Mouse (Mus musculus) kidney, embryonic 15.5 days (tissue): Measurements from ENCODE around the gene Trpm4. TPM values are rescaled to one million over a fixed set of nuclear protein-coding genes. Genes with fewer than 3 reads are reported as not detected.

Experiments used
- ATAC-seq: fragments of 200-750 bp; cut with Nextera tagmentation; replicated peaks from 2 replicates; pipeline ENCODE4 v1.8.0; 2017; ENCODE audit warnings: moderate TSS enrichment; ENCODE audit not compliant: low FRiP score
- H3K27ac ChIP-seq: fragments of 300-500 bp; sonication (generic); 2 replicates; pipeline ENCODE4 v1.5.1; 2015; ENCODE audit warnings: mild to moderate bottlenecking, inconsistent platforms
- H3K27me3 ChIP-seq: fragments of 300-500 bp; sonication (generic); 2 replicates; pipeline ENCODE4 v1.6.1; 2015; ENCODE audit warnings: inconsistent platforms
- H3K36me3 ChIP-seq: fragments of 300-500 bp; sonication (generic); 2 replicates; pipeline ENCODE4 v1.6.1; 2015; ENCODE audit warnings: inconsistent platforms
- H3K4me1 ChIP-seq: fragments of 300-500 bp; sonication (generic); 2 replicates; pipeline ENCODE4 v1.6.1; 2015; ENCODE audit warnings: inconsistent platforms
- H3K4me2 ChIP-seq: fragments of 300-500 bp; sonication (generic); 2 replicates; pipeline ENCODE4 v1.6.1; 2015; ENCODE audit warnings: moderate library complexity, mild to moderate bottlenecking, inconsistent platforms
- H3K4me3 ChIP-seq: fragments of 300-500 bp; sonication (generic); replicated peaks from 2 replicates; pipeline ENCODE4 v1.5.1; 2015; ENCODE audit warnings: mild to moderate bottlenecking, inconsistent platforms
- H3K9ac ChIP-seq: fragments of 300-500 bp; sonication (generic); 2 replicates; pipeline ENCODE4 v1.6.1; 2015; ENCODE audit warnings: mild to moderate bottlenecking, inconsistent platforms
- H3K9me3 ChIP-seq: fragments of 300-500 bp; sonication (generic); replicated peaks from 2 replicates; pipeline ENCODE4 v1.6.1; 2016; ENCODE audit warnings: inconsistent platforms
- WGBS: fragments of 180-500 bp; shearing (Covaris S2); methylation state at CpG from one replicate; pipeline ENCODE4 v1.1.7; 2015; ENCODE audit warnings: mixed read lengths; 5-methylcytosine and 5-hydroxymethylcytosine counted together
- polyA plus RNA-seq: library from polyadenylated mRNA; unstranded; fragments of >200 nt; fragmentation: Nextera tagmentation; extraction: Ambion mirVana; gene quantifications from 2 replicates; pipeline ENCODE4 v1.2.1, GENCODE M21; 2015

The Trpm4 gene
- polyA plus RNA-seq, 1 experiment from 2014 or later: 19.0 TPM

- peaks cover 3% of the 10 kb centered on the region; the same call in 1 of the 2 replicates for H3K27me3 ChIP-seq
- peaks cover 45% of the 10 kb centered on the region for H3K4me1 ChIP-seq
- H3K36me3 ChIP-seq: no peaks in the 10 kb centered on the region
- no peak overlapping the region for H3K4me3 ChIP-seq
- no peak overlapping the region for H3K4me2 ChIP-seq
- H3K27ac ChIP-seq: no peak overlapping the region
- ATAC-seq: no peak
- no peaks in the 10 kb centered on the region for H3K9me3 ChIP-seq
- 94% methylated on average over 11 of the region's 11 CpGs for WGBS
- H3K9ac ChIP-seq: no peak overlapping the region
Measured at GRCm38 (mm10) chr7:45342081-45342480, 8.5 kb upstream of the Trpm4 start.

- Histone ChIP-seq H3K4me3 (peak overlapping the region; percentile 59), H3K4me1 (peaks cover 45% of the 10 kb centered on the region), H3K9me3 (no peaks in the 10 kb centered on the region), H3K4me2 (peak overlapping the region; percentile 86), H3K9ac (no peak overlapping the region), H3K36me3 (no peaks in the 10 kb centered on the region), H3K27ac (peak overlapping the region; percentile 80), H3K27me3 (peaks cover 3% of the 10 kb centered on the region; the same call in 1 of the 2 replicates)
- ATAC-seq: peak; percentile 16; the same call in 1 of the 2 replicates
- WGBS: 3% methylated on average over 8 of the region's 8 CpGs
Measured at GRCm38 (mm10) chr7:45341303-45341702, 7.7 kb upstream of the Trpm4 start.

- peak overlapping the region; percentile 59 for H3K4me3 ChIP-seq
- peak; percentile 27 for ATAC-seq
- WGBS: 0% methylated on average over 11 of the region's 11 CpGs
- H3K27ac ChIP-seq: peak overlapping the region; percentile 80
- H3K9ac ChIP-seq: peak overlapping the region; percentile 64; the same call in 1 of the 2 replicates
- H3K4me2 ChIP-seq: peak overlapping the region; percentile 86
- H3K36me3 ChIP-seq: no peaks in the 10 kb centered on the region
- peaks cover 3% of the 10 kb centered on the region; the same call in 1 of the 2 replicates for H3K27me3 ChIP-seq
- peaks cover 46% of the 10 kb centered on the region for H3K4me1 ChIP-seq
- no peaks in the 10 kb centered on the region for H3K9me3 ChIP-seq
Measured at GRCm38 (mm10) chr7:45340669-45341068, 7.1 kb upstream of the Trpm4 start.

DNA sequence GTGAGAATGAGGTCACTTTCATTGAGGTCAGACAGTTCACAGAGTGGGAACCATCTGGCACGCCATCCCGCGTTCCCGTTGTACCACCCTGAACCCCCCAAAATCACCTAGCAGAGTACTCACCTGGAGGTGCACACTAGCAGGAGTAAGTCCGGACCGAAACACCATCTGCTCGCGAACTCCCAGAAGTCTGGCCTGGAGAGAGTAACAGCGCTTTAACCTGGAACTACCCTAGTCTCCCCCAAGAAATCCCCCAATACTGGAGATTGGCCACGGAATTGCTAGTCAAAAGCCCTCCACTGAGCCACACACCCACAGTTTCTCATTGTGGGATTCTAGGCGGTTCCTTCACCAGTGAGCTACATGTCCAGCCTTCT, 6.5 kb upstream of the Trpm4 start:
- no peak for ATAC-seq
- Histone ChIP-seq H3K27ac (peak overlapping the region; percentile 80), H3K9me3 (no peaks in the 10 kb centered on the region), H3K4me3 (peak overlapping the region; percentile 59), H3K9ac (peak overlapping the region; percentile 64; the same call in 1 of the 2 replicates), H3K27me3 (peaks cover 3% of the 10 kb centered on the region; the same call in 1 of the 2 replicates), H3K4me2 (peak overlapping the region; percentile 86), H3K4me1 (peaks cover 52% of the 10 kb centered on the region), H3K36me3 (no peaks in the 10 kb centered on the region)
- WGBS: 2% methylated on average over 11 of the region's 11 CpGs

DNA sequence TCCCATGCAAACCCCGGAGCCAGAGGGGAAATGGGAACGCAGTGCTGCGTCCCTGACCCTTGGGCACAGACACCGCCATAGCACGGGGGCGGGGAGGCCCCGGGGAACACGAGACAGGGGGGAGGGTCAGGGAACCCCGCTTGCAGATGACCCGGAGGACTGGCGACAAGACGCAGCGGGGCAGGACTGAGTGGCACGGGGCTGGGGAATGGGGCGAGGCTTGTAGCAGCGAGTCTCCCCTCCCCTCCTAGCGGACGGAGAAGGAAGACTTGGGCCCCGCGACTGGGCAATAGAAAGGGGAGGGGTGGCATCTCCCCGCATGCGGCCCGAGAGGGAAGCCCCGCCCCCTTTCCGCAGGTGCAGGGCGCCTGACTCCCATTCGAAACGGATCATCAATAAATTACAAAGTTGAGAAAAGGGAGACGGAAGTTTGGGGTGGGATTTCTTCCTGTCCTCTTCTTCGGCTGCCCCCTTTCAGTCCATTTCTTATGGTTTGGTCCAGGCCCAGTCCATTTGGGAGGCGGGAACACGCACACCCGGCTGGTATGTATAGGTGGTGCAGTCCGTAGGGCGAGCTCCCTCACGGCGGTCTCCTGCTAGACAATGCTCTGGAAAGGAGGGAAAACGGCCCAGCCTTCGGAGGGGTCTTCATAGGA, 6.0 kb upstream of the Trpm4 start:
- Histone ChIP-seq H3K9ac (peak overlapping the region; percentile 64), H3K9me3 (no peaks in the 10 kb centered on the region), H3K27ac (peak overlapping the region; percentile 80), H3K36me3 (no peaks in the 10 kb centered on the region), H3K4me1 (peaks cover 57% of the 10 kb centered on the region), H3K27me3 (peaks cover 3% of the 10 kb centered on the region; the same call in 1 of the 2 replicates), H3K4me3 (peak overlapping the region; percentile 59), H3K4me2 (peak overlapping the region; percentile 86)
- WGBS: under 1% methylated on average over 37 of the region's 39 CpGs
- ATAC-seq: peak; percentile 74

GRCm38 (mm10) chr7:45338161-45338911, 4.8 kb upstream of the Trpm4 start:
- Histone ChIP-seq H3K9me3 (no peaks in the 10 kb centered on the region), H3K27me3 (peaks cover 3% of the 10 kb centered on the region; the same call in 1 of the 2 replicates), H3K36me3 (no peaks in the 10 kb centered on the region), H3K4me1 (peaks cover 67% of the 10 kb centered on the region), H3K4me3 (peak overlapping the region; percentile 59), H3K4me2 (peak overlapping the region; percentile 86), H3K27ac (peak overlapping the region; percentile 80), H3K9ac (0 out of 2 replicates have a peak overlapping the region, but pooled peaks have one; percentile 64)
- ATAC-seq: peak; percentile 16
- 2% methylated on average over 14 of the region's 14 CpGs for WGBS

DNA sequence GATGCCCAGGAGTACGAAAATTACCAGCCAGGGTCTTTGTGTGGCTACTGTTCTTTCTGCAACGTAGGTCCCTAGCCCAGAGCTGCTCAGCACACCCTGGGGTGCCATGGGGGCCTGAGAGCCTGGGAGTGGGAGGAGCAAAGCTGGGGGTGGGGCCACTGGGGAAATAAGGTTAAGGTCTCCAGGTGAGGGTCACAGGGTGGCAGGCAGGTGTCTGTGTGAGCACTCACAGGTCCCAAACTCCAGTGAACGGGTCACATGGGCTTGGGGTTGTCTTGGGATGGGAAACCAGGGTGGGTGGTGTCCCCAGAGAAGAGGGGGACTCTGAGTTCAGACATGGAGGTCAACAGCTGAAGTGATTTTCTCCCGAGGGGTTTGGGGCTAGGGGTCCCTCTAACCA, 3.9 kb upstream of the Trpm4 start:
- H3K9ac ChIP-seq: no peak overlapping the region
- H3K9me3 ChIP-seq: no peaks in the 10 kb centered on the region
- H3K36me3 ChIP-seq: no peaks in the 10 kb centered on the region
- no peaks in the 10 kb centered on the region; the same call in 1 of the 2 replicates for H3K27me3 ChIP-seq
- WGBS: 20% methylated on average over 4 of the region's 4 CpGs
- 0 out of 2 replicates have a peak overlapping the region, but pooled peaks have one; percentile 59 for H3K4me3 ChIP-seq
- ATAC-seq: no peak
- H3K27ac ChIP-seq: no peak overlapping the region
- peaks cover 74% of the 10 kb centered on the region for H3K4me1 ChIP-seq
- H3K4me2 ChIP-seq: peak overlapping the region; percentile 86

DNA sequence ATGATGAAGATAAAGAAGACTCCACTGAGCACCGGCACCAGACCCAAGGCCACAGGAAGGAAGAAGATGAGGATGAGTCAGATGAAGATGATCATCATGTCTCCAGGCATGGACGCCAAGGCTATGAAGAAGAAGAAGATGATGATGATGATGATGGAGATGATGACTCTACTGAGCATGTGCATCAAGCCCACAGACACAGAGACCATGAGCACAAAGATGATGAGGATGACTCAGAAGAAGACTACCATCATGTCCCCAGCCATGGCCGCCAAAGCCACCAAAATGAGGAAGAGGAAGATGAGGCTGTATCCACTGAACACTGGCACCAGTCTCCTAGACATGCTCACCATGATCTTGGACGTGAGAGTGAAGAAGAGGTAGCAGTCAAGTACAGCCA, 2.7 kb upstream of the Trpm4 start:
- ATAC-seq: no peak
- no peaks in the 10 kb centered on the region for H3K36me3 ChIP-seq
- no peak overlapping the region for H3K4me2 ChIP-seq
- H3K27ac ChIP-seq: no peak overlapping the region
- no peaks in the 10 kb centered on the region; the same call in 1 of the 2 replicates for H3K27me3 ChIP-seq
- WGBS: 90% methylated on average over 4 of the region's 4 CpGs
- H3K4me1 ChIP-seq: peaks cover 78% of the 10 kb centered on the region
- H3K9me3 ChIP-seq: no peaks in the 10 kb centered on the region
- H3K4me3 ChIP-seq: no peak overlapping the region
- H3K9ac ChIP-seq: no peak overlapping the region

GRCm38 (mm10) chr7:45335056-45335455, 1.5 kb upstream of the Trpm4 start, which contains the start of gene Hrc:
TSS of gene Hrc (plus strand) at chr7:45335290.
- peaks cover 65% of the 10 kb centered on the region for H3K4me1 ChIP-seq
- WGBS: 27% methylated on average over 5 of the region's 5 CpGs
- H3K36me3 ChIP-seq: no peaks in the 10 kb centered on the region
- H3K27ac ChIP-seq: peak within 1 kb of the TSS; percentile 93
- H3K27me3 ChIP-seq: no peaks in the 10 kb centered on the region; the same call in 1 of the 2 replicates
- no peaks in the 10 kb centered on the region for H3K9me3 ChIP-seq
- ATAC-seq: no peak
- 0 out of 2 replicates have a peak within 1 kb of the TSS, but pooled peaks have one; percentile 65 for H3K9ac ChIP-seq
- peak within 1 kb of the TSS; percentile 67; the same call in 1 of the 2 replicates for H3K4me3 ChIP-seq
- peak within 1 kb of the TSS; percentile 85 for H3K4me2 ChIP-seq

GRCm38 (mm10) chr7:45334605-45335004, 1.0 kb upstream of the Trpm4 start:
- H3K27ac ChIP-seq: peak overlapping the region; percentile 93
- WGBS: 20% methylated on average over 3 of the region's 3 CpGs
- H3K9ac ChIP-seq: no peak overlapping the region

DNA sequence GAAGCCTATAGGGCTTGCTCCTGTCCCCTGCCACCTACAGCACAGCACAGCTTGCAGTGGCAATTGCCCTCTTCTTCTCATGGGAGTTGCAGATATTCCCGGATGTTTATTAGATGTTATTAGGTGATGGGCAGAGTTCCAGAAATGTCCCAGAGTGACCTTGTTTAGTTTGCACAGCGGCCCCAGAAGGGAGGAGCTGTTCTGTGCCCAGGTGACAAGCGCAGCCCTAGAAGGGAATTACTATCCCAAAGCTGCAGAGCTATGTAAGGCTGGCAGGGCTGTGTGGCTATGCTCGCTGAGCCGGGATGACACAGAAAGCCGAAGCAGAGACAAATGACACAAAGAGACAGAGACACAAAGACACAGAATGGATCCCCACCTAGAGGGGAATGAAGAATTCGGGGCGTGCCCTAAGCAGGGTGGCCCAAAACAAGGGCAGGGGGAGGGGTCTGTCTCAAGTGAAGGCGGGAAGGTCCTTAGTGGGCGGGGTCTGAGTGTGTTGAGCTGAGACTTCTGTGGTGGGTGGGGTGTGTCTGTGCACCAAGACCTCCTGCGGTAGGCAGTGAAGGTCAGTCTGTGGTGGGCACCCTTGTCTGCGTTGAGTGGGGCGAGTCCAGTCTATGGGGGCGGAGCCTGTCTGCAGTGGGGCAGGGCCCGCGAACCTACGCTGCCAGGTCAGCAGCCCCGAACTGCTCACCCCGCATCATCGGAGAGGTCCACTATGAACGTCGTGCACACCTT, 725 bp downstream of the Trpm4 start:
- Histone ChIP-seq H3K4me1 (peaks cover 44% of the 10 kb centered on the region), H3K4me3 (peak overlapping the region; percentile 67), H3K36me3 (0 out of 2 replicates have a peak, but pooled peaks cover 3% of the 10 kb centered on the region), H3K9ac (peak overlapping the region; percentile 65), H3K4me2 (peak overlapping the region; percentile 85), H3K27me3 (no peaks in the 10 kb centered on the region; the same call in 1 of the 2 replicates), H3K9me3 (no peaks in the 10 kb centered on the region), H3K27ac (peak overlapping the region; percentile 93)
- ATAC-seq: peak; percentile 66
- 3% methylated on average over 22 of the region's 22 CpGs for WGBS

More at GRCm38 (mm10) chr7:45334605-45335004, 1.0 kb upstream of the Trpm4 start:
- H3K4me3 ChIP-seq: no peak overlapping the region
- no peaks in the 10 kb centered on the region for H3K9me3 ChIP-seq
- H3K27me3 ChIP-seq: no peaks in the 10 kb centered on the region; the same call in 1 of the 2 replicates
- peak overlapping the region; percentile 85 for H3K4me2 ChIP-seq
- ATAC-seq: no peak
- H3K4me1 ChIP-seq: peaks cover 61% of the 10 kb centered on the region
- H3K36me3 ChIP-seq: no peaks in the 10 kb centered on the region
